12 mouse cellular contexts compared by ENCODE assay signal in the genomic region with DNA sequence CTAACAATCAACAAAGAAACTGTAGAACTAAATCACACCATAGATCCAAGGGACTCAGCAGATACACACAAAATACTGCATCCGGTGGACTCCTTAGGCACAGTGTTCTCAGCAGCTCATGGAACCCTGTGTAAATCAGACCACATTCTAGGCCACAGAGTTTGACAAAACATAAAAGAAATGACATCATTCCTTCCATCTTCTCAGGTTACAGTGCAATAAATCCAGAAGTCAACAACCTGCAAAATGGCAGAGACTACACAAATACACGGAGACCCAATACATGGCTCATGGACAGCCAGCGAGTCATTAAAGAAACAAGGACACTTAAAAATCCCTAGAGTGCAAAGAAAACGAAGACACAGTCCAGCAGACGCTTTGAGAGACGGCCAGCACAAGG. TPM values are rescaled to one million over a fixed set of nuclear protein-coding genes. Genes with fewer than 3 reads are reported as not detected.
DNase-seq lines count a peak whose midpoint lies in the region; ATAC-seq and TF ChIP-seq lines count a peak whose summit lies in the region.
"Had no signal": no experiment of that assay in that cellular context is flagged by ENCODE, and none has a peak within 500 bp of the region (broad histone marks: within the 10 kb centered on the region; RNA-seq: fewer than 3 reads in every experiment).

No protein-coding gene starts in this region.

- no peak for TF ChIP-seq EP300 in stomach, postnatal 0 days (optimal IDR thresholded peaks at IDR 0.05)

- no peak for TF ChIP-seq CTCF in stomach, postnatal 0 days (IDR thresholded peaks at IDR 0.05; ENCODE audit: low read depth)
- TF ChIP-seq CTCF in left cerebral cortex, adult 2 months (IDR thresholded peaks at IDR 0.05) = no peak

- no peak overlapping the region for H3K4me2 ChIP-seq in heart, embryonic 13.5 days
- H3K4me2 ChIP-seq in lung, embryonic 16.5 days (ENCODE audit: low read depth, low read length) = no peak overlapping the region
- H3K4me2 ChIP-seq in stomach, postnatal 0 days (replicated peaks; ENCODE audit: low read depth) = no peak overlapping the region
- H3K4me2 ChIP-seq: forebrain, embryonic 15.5 days; neural tube, embryonic 12.5 days had no signal

- intact Hi-C loops in heart, postnatal 36 days (cut with DNase I) = no loop called here
- intact Hi-C loops in left cerebral cortex, adult 2 months (cut with DNase I) = no loop called here

- peak overlapping the region; percentile 50 for H3K27ac ChIP-seq in heart, embryonic 13.5 days (replicated peaks)
- H3K27ac ChIP-seq in lung, embryonic 16.5 days (ENCODE audit: low read length) = peak overlapping the region; percentile 11
- H3K27ac ChIP-seq in stomach, postnatal 0 days (replicated peaks) = no peak overlapping the region
- no peak overlapping the region for H3K27ac ChIP-seq in left cerebral cortex, adult 2 months
- H3K27ac ChIP-seq: forebrain, embryonic 15.5 days; neural tube, embryonic 12.5 days had no signal

- DNase-seq in heart, postnatal 36 days = no peak
- no peak for DNase-seq in lung, postnatal 36 days
- DNase-seq in hindlimb bud, embryonic 11.5 days (ENCODE audit: extremely low spot score, low read depth, low spot score) = peak; percentile 76
- no peak for DNase-seq in stomach, postnatal 0 days (ENCODE audit: low spot score)
- no peak for DNase-seq in left cerebral cortex, adult 2 months (ENCODE audit: extremely low spot score in 1 of 2, low spot score in 2 of 2)
- no peak for DNase-seq in ovary, adult 18-20 months (ENCODE audit: low spot score)

- no peak overlapping the region for H3K4me3 ChIP-seq in heart, embryonic 13.5 days
- no peak overlapping the region for H3K4me3 ChIP-seq in lung, embryonic 16.5 days (ENCODE audit: low read length)
- no peak overlapping the region for H3K4me3 ChIP-seq in stomach, postnatal 0 days (ENCODE audit: low read depth, low read length)
- H3K4me3 ChIP-seq in left cerebral cortex, adult 2 months = no peak overlapping the region
- H3K4me3 ChIP-seq: forebrain, embryonic 15.5 days; megakaryocyte, embryonic 14.5 days; neural tube, embryonic 12.5 days had no signal

- WGBS in heart, embryonic 13.5 days = 53% methylated on average over 6 of the region's 6 CpGs
- 21% methylated on average over 6 of the region's 6 CpGs for WGBS in lung, embryonic 16.5 days
- WGBS in stomach, postnatal 0 days = 24% methylated on average over 6 of the region's 6 CpGs

- no peaks in the 10 kb centered on the region for H3K9me3 ChIP-seq in heart, embryonic 13.5 days
- H3K9me3 ChIP-seq in lung, embryonic 16.5 days (ENCODE audit: control insufficient read depth, low read length) = no peaks in the 10 kb centered on the region
- no peaks in the 10 kb centered on the region for H3K9me3 ChIP-seq in stomach, postnatal 0 days (ENCODE audit: control insufficient read depth, low read length)
- H3K9me3 ChIP-seq: forebrain, embryonic 15.5 days; megakaryocyte, embryonic 14.5 days; neural tube, embryonic 12.5 days had no signal

- no peaks in the 10 kb centered on the region for H3K27me3 ChIP-seq in heart, embryonic 13.5 days (replicated peaks)
- H3K27me3 ChIP-seq in lung, embryonic 16.5 days (ENCODE audit: control insufficient read depth, insufficient read depth, low read depth, low read length) = no peaks in the 10 kb centered on the region
- no peaks in the 10 kb centered on the region for H3K27me3 ChIP-seq in stomach, postnatal 0 days (ENCODE audit: control insufficient read depth, insufficient read depth, low read length)
- H3K27me3 ChIP-seq: CH12.LX; forebrain, embryonic 15.5 days; megakaryocyte, embryonic 14.5 days; neural tube, embryonic 12.5 days had no signal

- peaks cover 79% of the 10 kb centered on the region for H3K4me1 ChIP-seq in heart, embryonic 13.5 days
- peaks cover 24% of the 10 kb centered on the region for H3K4me1 ChIP-seq in lung, embryonic 16.5 days (replicated peaks; ENCODE audit: control insufficient read depth, insufficient read depth, low read length)
- H3K4me1 ChIP-seq in stomach, postnatal 0 days (replicated peaks; ENCODE audit: control insufficient read depth, insufficient read depth) = peaks cover 6% of the 10 kb centered on the region
- H3K4me1 ChIP-seq: neural tube, embryonic 12.5 days had no signal

- no peaks in the 10 kb centered on the region for H3K36me3 ChIP-seq in heart, embryonic 13.5 days
- H3K36me3 ChIP-seq in lung, embryonic 16.5 days (ENCODE audit: control insufficient read depth, insufficient read depth, low read length) = no peaks in the 10 kb centered on the region
- H3K36me3 ChIP-seq in stomach, postnatal 0 days (ENCODE audit: control insufficient read depth, insufficient read depth, low read length) = no peaks in the 10 kb centered on the region
- H3K36me3 ChIP-seq: forebrain, embryonic 15.5 days; neural tube, embryonic 12.5 days had no signal

- no peak for ATAC-seq in heart, embryonic 13.5 days (ENCODE audit: extremely low read depth, insufficient number of reproducible peaks, low FRiP score, low TSS enrichment)
- ATAC-seq in lung, embryonic 16.5 days (ENCODE audit: low read depth) = peak; percentile 48; the same call in 1 of the 2 replicates
- peak; percentile 42 for ATAC-seq in stomach, postnatal 0 days (ENCODE audit: low FRiP score, low TSS enrichment)
- ATAC-seq: forebrain, embryonic 15.5 days had no signal

- no peak overlapping the region for H3K9ac ChIP-seq in heart, embryonic 13.5 days
- H3K9ac ChIP-seq in lung, embryonic 16.5 days (ENCODE audit: low read length) = no peak overlapping the region
- no peak overlapping the region for H3K9ac ChIP-seq in stomach, postnatal 0 days (ENCODE audit: low read length)
- H3K9ac ChIP-seq: forebrain, embryonic 15.5 days; neural tube, embryonic 12.5 days had no signal

RNA-seq across cellular contexts. Expression of gene Sgms1, which starts 51.8 kb away (rescaled TPM):
- 33.3 and 39.8 TPM in 2 replicates for polyA plus RNA-seq in heart, embryonic 13.5 days (2015; fragmentation: Nextera tagmentation; extraction: Ambion mirVana)
- total RNA-seq in heart, postnatal 36 days (2021) = 10 to 100 TPM; 60.2 to 76.0 TPM
- 63.3 and 68.5 TPM in 2 replicates for polyA plus RNA-seq in lung, embryonic 16.5 days (2015; fragmentation: Nextera tagmentation; extraction: Ambion mirVana)
- polyA plus RNA-seq in stomach, postnatal 0 days (2015; fragmentation: Nextera tagmentation; extraction: Ambion mirVana) = 27.2 and 29.3 TPM in 2 replicates
- total RNA-seq in left cerebral cortex, adult 2 months (2021) = 10 to 100 TPM; 58.8 to 59.5 TPM

Comparison
In these comparisons a context has a peak if more than half of its experiments do, and no peak if none do; other contexts are left out.
1. H3K27ac ChIP-seq: peak in heart, embryonic 13.5 days (single experiment) and lung, embryonic 16.5 days (single experiment); none in stomach, postnatal 0 days (single experiment) and left cerebral cortex, adult 2 months (single experiment).